Mouse (Mus musculus): ENCODE data around the gene Asf1a. TPM values are rescaled to one million over a fixed set of nuclear protein-coding genes. Genes with fewer than 3 reads are reported as not detected.
"Not testable (repeated sequence)": the region's sequence is repeated elsewhere in the genome, so short reads cannot be mapped to it uniquely, and the experiment has no call there.

Gene Asf1a
- total RNA-seq, 1 experiment from 2014 or later = 39.0 TPM

DNA sequence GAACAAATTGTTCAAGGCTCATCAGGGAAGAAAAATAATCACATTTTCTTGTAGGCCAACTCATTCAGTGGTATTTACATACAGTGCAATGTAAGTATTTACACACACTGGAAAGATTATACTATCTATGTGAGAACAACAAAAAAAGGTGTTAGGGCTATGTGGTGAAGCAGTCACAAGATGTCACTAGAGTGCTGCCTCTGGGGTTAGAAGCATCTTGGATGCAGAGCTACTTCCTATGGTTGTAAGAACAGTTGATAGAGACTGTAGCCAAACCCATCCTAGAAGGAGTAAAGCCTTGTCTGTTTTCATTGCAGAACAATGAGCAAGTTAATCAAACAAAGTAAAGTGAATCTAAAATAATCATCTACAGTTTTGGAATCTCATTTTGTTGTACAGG is 45.0 kb downstream of the Asf1a start:
- DNase-seq = no peak

DNA sequence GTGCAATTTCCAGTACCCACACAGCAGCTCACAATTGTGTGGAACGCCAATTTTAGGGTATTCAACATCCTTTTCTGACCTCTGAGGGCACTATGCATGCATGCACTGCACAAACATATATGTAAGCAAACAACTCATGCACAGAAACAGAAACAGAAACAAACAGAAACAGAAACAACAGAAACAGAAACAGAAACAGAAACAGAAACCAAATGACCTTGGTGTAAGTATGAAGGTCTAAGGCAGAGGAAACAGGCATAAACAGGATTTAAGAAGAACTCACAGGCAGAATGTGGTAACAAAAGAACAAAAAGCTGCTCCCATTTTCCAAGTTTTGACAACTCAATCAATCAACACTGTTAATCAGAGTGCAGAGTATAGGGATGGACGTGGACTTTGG is 54.1 kb downstream of the Asf1a start:
- DNase-seq = no peak

DNA sequence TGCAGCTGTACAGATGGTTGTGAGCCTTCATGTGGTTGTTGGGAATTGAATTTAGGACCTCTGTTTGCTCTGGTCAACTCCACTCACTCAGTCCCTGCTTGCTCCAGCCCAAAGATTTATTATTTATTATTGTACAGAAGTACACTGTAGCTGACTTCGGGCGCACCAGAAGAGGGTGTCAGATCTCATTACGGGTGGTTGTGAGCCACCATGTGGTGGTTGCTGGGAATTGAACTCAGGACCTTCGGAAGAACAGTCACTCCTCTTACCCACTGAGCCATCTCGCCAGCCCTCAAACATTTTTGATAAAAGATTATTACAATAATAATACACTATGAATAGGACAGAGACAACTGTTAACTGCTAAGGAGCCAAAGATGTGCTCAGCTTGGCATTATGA is 57.7 kb downstream of the Asf1a start:
- DNase-seq = not testable (repeated sequence)

Other genes starting within 250 kb of the Asf1a start
- gene Cep85l, start 216.8 kb upstream of the Asf1a start, total RNA-seq (2021) = 12.5 and 13.8 TPM in 2 replicates
- gene Mcm9, start 33.7 kb downstream of the Asf1a start, total RNA-seq (2021) = 13.3 and 16.9 TPM in 2 replicates
- 2.4 and 2.5 TPM in 2 replicates for gene Fam184a, start 154.4 kb downstream of the Asf1a start, total RNA-seq (2021)

All from adrenal gland, postnatal 25 days (tissue).